Mouse (Mus musculus): ENCODE measurements at regions not wholly inside any gene's neighbourhood (a gene's known extent, or its start where the extent isn't known, plus 50 kb on each side); places are given as distances from the start of the nearest gene placed in this dataset.

DNA sequence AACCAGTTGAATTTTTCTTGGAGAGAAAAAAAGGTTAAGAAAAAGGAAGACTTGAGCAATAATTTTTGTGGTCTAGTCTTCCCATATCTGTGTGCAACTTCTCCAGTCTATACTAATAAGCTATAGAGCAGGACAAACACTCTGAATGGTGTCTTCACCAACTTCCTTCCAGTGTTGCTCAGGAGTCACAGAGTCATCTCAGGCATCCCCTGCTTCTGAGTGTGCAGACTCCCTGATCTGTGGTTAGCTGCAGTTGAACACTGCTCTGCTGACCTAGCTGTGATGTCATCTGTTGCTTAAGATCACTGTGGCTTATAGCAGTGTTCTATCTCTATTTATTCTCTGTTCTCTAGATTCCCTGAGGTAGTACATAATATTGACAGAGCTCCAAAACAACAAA is 357.9 kb upstream of the Btbd3 start:
- Histone ChIP-seq H3K36me3 (no peaks in the 10 kb centered on the region), H3K27me3 (no peaks in the 10 kb centered on the region), H3K27ac (replicated peaks) (no peak overlapping the region), H3K4me2 (no peak overlapping the region), H3K4me3 (no peak overlapping the region), H3K9ac (no peak overlapping the region), H3K9me3 (no peaks in the 10 kb centered on the region), H3K4me1 (replicated peaks) (no peaks in the 10 kb centered on the region)
- no peak for ATAC-seq (ENCODE audit: low FRiP score, low read depth)

DNA sequence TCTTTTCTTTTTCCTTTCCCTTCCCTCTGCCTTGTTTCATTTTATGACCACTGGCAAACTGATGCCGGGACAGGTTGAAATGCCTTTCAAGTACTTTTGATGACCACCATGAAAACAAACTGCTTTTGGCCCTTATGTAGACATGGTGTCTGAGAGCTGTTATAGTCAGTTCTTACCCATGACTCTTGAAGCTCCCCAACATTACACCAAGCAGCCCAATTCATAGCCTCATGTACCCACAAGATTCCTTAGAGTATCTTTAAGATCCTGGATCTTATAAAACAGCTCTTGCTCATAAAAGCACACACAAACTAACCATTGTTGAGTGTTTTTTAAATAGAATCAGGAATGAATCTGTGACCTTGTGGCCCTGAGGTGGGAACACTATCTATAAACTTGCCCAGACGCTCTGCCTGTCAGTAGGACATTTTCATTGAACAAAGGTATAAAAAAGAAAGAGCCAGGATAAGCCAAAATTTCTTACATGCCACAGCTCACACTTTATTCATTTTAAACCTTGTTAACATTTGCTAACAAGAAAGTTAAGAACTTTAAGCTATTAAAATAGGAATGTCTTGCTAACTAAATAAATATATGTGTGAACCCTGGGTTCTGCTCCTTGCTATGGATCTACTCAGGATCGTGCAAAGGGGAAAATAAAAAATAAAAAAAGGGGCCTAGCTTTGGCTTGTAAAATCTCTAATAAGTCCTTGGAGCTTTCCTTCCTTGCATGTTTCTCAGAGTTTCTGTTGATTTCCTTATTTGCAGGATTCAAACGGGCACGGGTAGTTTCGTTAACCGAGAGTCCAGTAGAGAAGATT is 375.9 kb upstream of the Btbd3 start:
- H3K4me3 ChIP-seq: no peak overlapping the region
- no peak overlapping the region for H3K9ac ChIP-seq
- H3K27me3 ChIP-seq: no peaks in the 10 kb centered on the region
- WGBS: 93% methylated on average over 7 of the region's 7 CpGs
- H3K4me2 ChIP-seq: no peak overlapping the region
- ATAC-seq (ENCODE audit: low FRiP score, low read depth): no peak
- H3K27ac ChIP-seq (replicated peaks): no peak overlapping the region
- H3K36me3 ChIP-seq: no peaks in the 10 kb centered on the region
- no peaks in the 10 kb centered on the region for H3K9me3 ChIP-seq
- H3K4me1 ChIP-seq (replicated peaks): no peaks in the 10 kb centered on the region

- no peaks in the 10 kb centered on the region for H3K4me1 ChIP-seq (replicated peaks)
- 74% methylated on average over 4 of the region's 4 CpGs for WGBS
- H3K4me3 ChIP-seq: no peak overlapping the region
- no peak overlapping the region for H3K27ac ChIP-seq (replicated peaks)
- no peak overlapping the region for H3K9ac ChIP-seq
- H3K27me3 ChIP-seq: no peaks in the 10 kb centered on the region
- ATAC-seq (ENCODE audit: low FRiP score, low read depth): no peak
- H3K4me2 ChIP-seq: no peak overlapping the region
- H3K36me3 ChIP-seq: no peaks in the 10 kb centered on the region
- H3K9me3 ChIP-seq: no peaks in the 10 kb centered on the region
Observed at GRCm38 (mm10) chr2:137869676-137870075, 386.7 kb upstream of the Btbd3 start.

DNA sequence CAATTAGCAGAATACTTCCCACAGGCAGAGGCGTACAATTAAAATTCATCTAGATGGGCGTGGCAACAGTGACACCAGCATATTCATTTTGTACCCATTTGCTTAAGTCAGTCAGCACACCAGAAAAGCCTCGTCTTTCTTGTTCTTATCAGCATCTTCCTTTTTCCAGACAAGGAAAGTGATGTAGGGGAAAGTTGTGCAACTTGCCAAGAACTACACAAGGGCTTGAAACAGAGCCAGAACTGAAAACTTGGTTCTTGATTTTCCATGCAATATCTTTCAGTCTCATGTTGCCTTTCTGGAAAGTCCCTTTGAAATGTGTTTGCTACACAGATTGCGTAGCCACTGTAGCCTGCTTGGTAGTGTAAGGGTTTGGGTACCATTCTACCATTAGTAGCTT is 401.9 kb upstream of the Btbd3 start:
- Histone ChIP-seq H3K9ac (no peak overlapping the region), H3K36me3 (no peaks in the 10 kb centered on the region), H3K4me1 (replicated peaks) (no peaks in the 10 kb centered on the region), H3K27me3 (no peaks in the 10 kb centered on the region), H3K4me3 (no peak overlapping the region), H3K4me2 (no peak overlapping the region), H3K9me3 (no peaks in the 10 kb centered on the region), H3K27ac (replicated peaks) (no peak overlapping the region)
- no peak for ATAC-seq (ENCODE audit: low FRiP score, low read depth)
- 80% methylated on average over 4 of the region's 4 CpGs for WGBS

DNA sequence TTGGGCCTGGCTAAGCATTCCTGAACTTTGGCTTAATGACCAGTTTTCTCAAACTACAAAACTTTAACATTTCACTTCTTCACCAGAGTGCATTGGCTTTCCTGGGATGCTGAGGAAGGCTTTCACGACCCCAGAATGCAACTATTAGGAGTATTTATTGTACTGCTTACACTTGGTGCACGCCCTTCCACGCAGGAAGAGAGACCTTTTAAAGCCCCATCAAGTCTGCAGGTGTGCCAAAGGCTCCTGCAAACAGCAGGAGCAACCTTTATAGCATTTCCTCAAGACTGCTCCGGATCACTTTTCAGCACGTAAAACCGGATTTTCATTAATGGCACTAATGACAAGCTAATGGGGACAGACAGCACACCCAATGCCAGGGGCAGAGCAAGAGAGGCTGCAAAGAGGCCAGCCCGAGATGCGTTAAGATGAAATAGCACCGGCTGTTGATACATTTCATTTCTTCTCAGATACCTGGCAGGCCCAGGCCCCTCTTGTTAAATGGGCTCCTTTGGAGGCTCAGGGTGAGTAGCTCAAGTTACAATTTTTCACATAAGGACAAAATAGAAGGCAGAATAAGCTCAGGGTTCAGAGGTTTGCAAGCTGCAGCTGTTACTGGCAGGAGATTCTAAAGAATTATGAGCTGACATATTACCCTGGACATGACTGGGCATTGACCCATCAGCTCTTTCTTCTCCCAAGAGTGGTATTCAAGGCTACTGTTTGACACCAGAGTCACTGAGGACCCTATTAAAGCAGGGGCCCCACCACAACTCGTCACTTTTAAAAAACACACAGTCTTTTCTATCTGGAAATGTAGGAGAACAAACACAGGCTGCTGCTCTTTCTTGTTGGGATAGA is 402.7 kb upstream of the Btbd3 start:
- WGBS: 80% methylated on average over 10 of the region's 10 CpGs
- H3K36me3 ChIP-seq: no peaks in the 10 kb centered on the region
- H3K4me3 ChIP-seq: no peak overlapping the region
- H3K4me1 ChIP-seq (replicated peaks): no peaks in the 10 kb centered on the region
- no peak for ATAC-seq (ENCODE audit: low FRiP score, low read depth)
- H3K27ac ChIP-seq (replicated peaks): no peak overlapping the region
- H3K9me3 ChIP-seq: no peaks in the 10 kb centered on the region
- H3K4me2 ChIP-seq: no peak overlapping the region
- no peak overlapping the region for H3K9ac ChIP-seq
- no peaks in the 10 kb centered on the region for H3K27me3 ChIP-seq

- no peak overlapping the region for H3K4me2 ChIP-seq
- no peak overlapping the region for H3K27ac ChIP-seq (replicated peaks)
- WGBS: 64% methylated on average over 2 of the region's 2 CpGs
- no peak overlapping the region for H3K9ac ChIP-seq
- no peak for ATAC-seq (ENCODE audit: low FRiP score, low read depth)
- H3K27me3 ChIP-seq: no peaks in the 10 kb centered on the region
- no peaks in the 10 kb centered on the region for H3K9me3 ChIP-seq
- no peak overlapping the region for H3K4me3 ChIP-seq
- no peaks in the 10 kb centered on the region for H3K36me3 ChIP-seq
- no peaks in the 10 kb centered on the region for H3K4me1 ChIP-seq (replicated peaks)
Observed at GRCm38 (mm10) chr2:137847901-137848300, 408.5 kb upstream of the Btbd3 start.

GRCm38 (mm10) chr2:137827814-137828374 is 428.5 kb upstream of the Btbd3 start:
- H3K36me3 ChIP-seq: no peaks in the 10 kb centered on the region
- H3K4me1 ChIP-seq (replicated peaks): no peaks in the 10 kb centered on the region
- no peaks in the 10 kb centered on the region for H3K9me3 ChIP-seq
- no peaks in the 10 kb centered on the region for H3K27me3 ChIP-seq
- no peak overlapping the region for H3K4me3 ChIP-seq
- H3K27ac ChIP-seq (replicated peaks): no peak overlapping the region
- no peak overlapping the region for H3K4me2 ChIP-seq
- 86% methylated on average over 8 of the region's 8 CpGs for WGBS
- no peak overlapping the region for H3K9ac ChIP-seq
- ATAC-seq (ENCODE audit: low FRiP score, low read depth): no peak

GRCm38 (mm10) chr2:137821344-137821916 is 434.9 kb upstream of the Btbd3 start:
- H3K9me3 ChIP-seq: no peaks in the 10 kb centered on the region
- no peak for ATAC-seq (ENCODE audit: low FRiP score, low read depth)
- WGBS: 54% methylated on average over 5 of the region's 5 CpGs

DNA sequence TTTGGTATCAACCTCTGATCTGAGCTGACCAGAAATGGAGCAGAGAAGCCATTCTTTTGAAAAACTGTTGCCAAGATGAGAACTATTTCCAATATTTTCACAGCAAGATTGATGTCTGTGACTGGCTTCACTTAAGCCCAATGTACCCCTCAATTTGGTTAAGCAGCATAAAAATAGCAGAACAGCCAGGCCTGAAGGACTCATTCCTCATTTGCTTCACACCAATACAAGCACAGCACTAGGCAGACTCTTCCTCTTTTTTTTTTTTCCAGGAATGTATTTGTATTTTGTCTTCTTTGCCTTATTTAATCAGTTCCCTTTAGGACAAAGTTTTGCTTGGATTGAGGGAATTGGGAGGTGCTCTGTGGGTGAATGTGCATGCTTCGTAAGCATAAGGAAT is 441.4 kb upstream of the Btbd3 start:
- Histone ChIP-seq H3K4me3 (no peak overlapping the region), H3K27ac (replicated peaks) (no peak overlapping the region), H3K36me3 (no peaks in the 10 kb centered on the region), H3K9me3 (no peaks in the 10 kb centered on the region), H3K27me3 (no peaks in the 10 kb centered on the region), H3K4me1 (replicated peaks) (no peaks in the 10 kb centered on the region), H3K4me2 (no peak overlapping the region), H3K9ac (no peak overlapping the region)
- WGBS: 100% methylated on average over 1 of the region's 1 CpGs
- ATAC-seq (ENCODE audit: low FRiP score, low read depth): no peak

More at GRCm38 (mm10) chr2:137821344-137821916, 434.9 kb upstream of the Btbd3 start:
- H3K4me2 ChIP-seq: no peak overlapping the region
- no peak overlapping the region for H3K27ac ChIP-seq (replicated peaks)
- H3K36me3 ChIP-seq: no peaks in the 10 kb centered on the region
- H3K27me3 ChIP-seq: no peaks in the 10 kb centered on the region
- H3K4me3 ChIP-seq: no peak overlapping the region
- H3K4me1 ChIP-seq (replicated peaks): no peaks in the 10 kb centered on the region
- H3K9ac ChIP-seq: no peak overlapping the region

DNA sequence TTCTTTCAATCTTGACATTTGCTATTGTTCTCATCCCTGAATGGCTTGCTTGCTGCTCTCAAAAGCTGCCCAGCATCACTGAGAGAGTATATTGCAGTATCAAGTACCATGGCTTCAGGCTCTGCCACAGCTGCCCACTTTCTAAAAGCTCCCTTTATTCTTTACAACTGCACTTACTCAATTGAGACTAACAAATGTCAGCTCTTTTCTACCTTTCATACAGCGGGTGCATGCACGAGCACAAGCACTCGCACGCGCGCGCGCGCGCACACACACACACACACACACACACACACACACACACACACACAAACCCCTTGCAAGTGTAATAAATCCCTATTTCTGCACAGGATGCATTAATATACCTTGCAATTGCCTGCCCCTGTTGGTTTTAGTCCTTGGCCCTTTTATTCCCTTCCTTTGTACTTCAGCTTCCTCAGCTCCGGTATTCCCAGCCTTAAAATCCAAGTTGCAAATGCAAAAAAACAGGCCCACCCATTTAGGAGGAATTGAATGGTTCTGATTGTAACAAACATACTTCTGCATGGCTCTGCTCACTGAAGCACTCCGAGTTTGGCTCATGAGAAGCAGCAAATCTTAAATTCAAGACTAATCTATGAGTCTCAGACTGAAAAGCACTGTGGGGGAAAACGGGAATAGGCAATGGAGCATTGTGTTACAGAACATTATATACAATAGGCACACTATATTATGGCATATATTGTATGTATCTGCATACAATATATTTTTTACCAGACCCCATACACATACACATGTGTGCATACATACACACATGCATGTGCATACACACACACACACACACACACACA is 447.7 kb upstream of the Btbd3 start:
- no peaks in the 10 kb centered on the region for H3K9me3 ChIP-seq
- ATAC-seq (ENCODE audit: low FRiP score, low read depth): peak; percentile 73
- H3K4me1 ChIP-seq (replicated peaks): peaks cover 7% of the 10 kb centered on the region
- 26% methylated on average over 13 of the region's 13 CpGs for WGBS
- no peaks in the 10 kb centered on the region for H3K36me3 ChIP-seq
- peak overlapping the region; percentile 39 for H3K27ac ChIP-seq (replicated peaks)
- H3K27me3 ChIP-seq: no peaks in the 10 kb centered on the region
- peak overlapping the region; percentile 14; the same call in 1 of the 2 replicates for H3K4me3 ChIP-seq
- peak overlapping the region; percentile 50 for H3K4me2 ChIP-seq
- H3K9ac ChIP-seq: 0 out of 2 replicates have a peak overlapping the region, but pooled peaks have one; percentile 5

- Histone ChIP-seq H3K4me2 (no peak overlapping the region), H3K36me3 (no peaks in the 10 kb centered on the region), H3K27ac (replicated peaks) (no peak overlapping the region), H3K9me3 (no peaks in the 10 kb centered on the region), H3K4me3 (no peak overlapping the region), H3K4me1 (replicated peaks) (peaks cover 7% of the 10 kb centered on the region), H3K9ac (no peak overlapping the region), H3K27me3 (no peaks in the 10 kb centered on the region)
- 61% methylated on average over 5 of the region's 5 CpGs for WGBS
- ATAC-seq (ENCODE audit: low FRiP score, low read depth): no peak
Observed at GRCm38 (mm10) chr2:137807594-137808295, 448.6 kb upstream of the Btbd3 start.
